Mouse (Mus musculus) spleen, adult 2 months (tissue): ENCODE data around the gene Pde2a.

ENCODE experiments used
- CTCF ChIP-seq: fragments of 200-500 bp; IDR thresholded peaks from 2 replicates; pipeline ENCODE4 v1.5.1; 2011; ENCODE audit warnings: mild to moderate bottlenecking, inconsistent platforms; ENCODE audit not compliant: insufficient read depth, insufficient read length, insufficient replicate concordance; ENCODE audit errors: extremely low read depth
- POLR2A ChIP-seq: fragments of 200-500 bp; IDR thresholded peaks from 2 replicates; pipeline ENCODE4 v1.6.1; 2011; ENCODE audit warnings: low read depth, low read length, inconsistent platforms

- TF ChIP-seq CTCF (peak; percentile 62; the same call in 1 of the 2 replicates), POLR2A (no peak)
Observed at GRCm38 (mm10) chr7:101541132-101541531, 119.6 kb downstream of the Pde2a start.
